Mouse (Mus musculus) intestine, embryonic 16.5 days (tissue): ENCODE results near the gene Gpc6. TPM values are rescaled to one million over a fixed set of nuclear protein-coding genes. Genes with fewer than 3 reads are reported as not detected.

Source experiments
- ATAC-seq: fragments of 200-750 bp; cut with Nextera tagmentation; 2 replicates; pipeline ENCODE4 v1.8.0; 2017; ENCODE audit warnings: moderate TSS enrichment, moderate library complexity
- H3K27ac ChIP-seq: fragments of 300-500 bp; sonication (generic); 2 replicates; pipeline ENCODE4 v1.5.1; 2014; ENCODE audit warnings: mild to moderate bottlenecking, low read length
- H3K27me3 ChIP-seq: fragments of 300-500 bp; sonication (generic); replicated peaks from 2 replicates; pipeline ENCODE4 v1.6.1; 2014; ENCODE audit warnings: low read length, control low read depth, mixed read lengths; ENCODE audit not compliant: control insufficient read depth, insufficient read depth
- H3K36me3 ChIP-seq: fragments of 300-500 bp; sonication (generic); 2 replicates; pipeline ENCODE4 v1.6.1; 2014; ENCODE audit warnings: low read length, control low read depth; ENCODE audit not compliant: control insufficient read depth, insufficient read depth
- H3K4me1 ChIP-seq: fragments of 300-500 bp; sonication (generic); 2 replicates; pipeline ENCODE4 v1.6.1; 2014; ENCODE audit warnings: low read length, control low read depth, mixed read lengths; ENCODE audit not compliant: control insufficient read depth, insufficient read depth
- H3K4me2 ChIP-seq: fragments of 300-500 bp; sonication (generic); 2 replicates; pipeline ENCODE4 v1.6.1; 2014; ENCODE audit warnings: low read depth, low read length, control low read depth
- H3K4me3 ChIP-seq: fragments of 300-500 bp; sonication (generic); 2 replicates; pipeline ENCODE4 v1.5.1; 2014; ENCODE audit warnings: mild to moderate bottlenecking, low read length
- H3K9ac ChIP-seq: fragments of 300-500 bp; sonication (generic); 2 replicates; pipeline ENCODE4 v1.6.1; 2014; ENCODE audit warnings: low read depth, low read length
- H3K9me3 ChIP-seq: fragments of 300-500 bp; sonication (generic); 2 replicates; pipeline ENCODE4 v1.6.1; 2016; ENCODE audit warnings: low read length, control low read depth; ENCODE audit not compliant: control insufficient read depth
- WGBS: fragments of 180-500 bp; shearing (Covaris S2); extraction: QIAGEN DNeasy Blood & Tissue Kit; methylation state at CpG from one replicate; pipeline ENCODE4 v1.1.7; 2014; 5-methylcytosine and 5-hydroxymethylcytosine counted together
- polyA plus RNA-seq: library from polyadenylated mRNA; unstranded; fragments of >200 nt; fragmentation: Nextera tagmentation; extraction: Ambion mirVana; gene quantifications from 2 replicates; pipeline ENCODE4 v1.2.1, GENCODE M21; 2015

Gene Gpc6
- polyA plus RNA-seq, 1 experiment from 2014 or later: 29.7 TPM

- H3K27me3 ChIP-seq: no peaks in the 10 kb centered on the region
- no peaks in the 10 kb centered on the region for H3K36me3 ChIP-seq
- WGBS: 65% methylated on average over 10 of the region's 10 CpGs
- H3K4me1 ChIP-seq: 0 out of 2 replicates have a peak, but pooled peaks cover 3% of the 10 kb centered on the region
- H3K4me3 ChIP-seq: no peak overlapping the region
- no peak overlapping the region for H3K4me2 ChIP-seq
- ATAC-seq: no peak
- no peak overlapping the region for H3K9ac ChIP-seq
- no peak overlapping the region for H3K27ac ChIP-seq
- H3K9me3 ChIP-seq: no peaks in the 10 kb centered on the region
Measured at GRCm38 (mm10) chr14:116979714-116980382, 54.7 kb downstream of the Gpc6 start.

DNA sequence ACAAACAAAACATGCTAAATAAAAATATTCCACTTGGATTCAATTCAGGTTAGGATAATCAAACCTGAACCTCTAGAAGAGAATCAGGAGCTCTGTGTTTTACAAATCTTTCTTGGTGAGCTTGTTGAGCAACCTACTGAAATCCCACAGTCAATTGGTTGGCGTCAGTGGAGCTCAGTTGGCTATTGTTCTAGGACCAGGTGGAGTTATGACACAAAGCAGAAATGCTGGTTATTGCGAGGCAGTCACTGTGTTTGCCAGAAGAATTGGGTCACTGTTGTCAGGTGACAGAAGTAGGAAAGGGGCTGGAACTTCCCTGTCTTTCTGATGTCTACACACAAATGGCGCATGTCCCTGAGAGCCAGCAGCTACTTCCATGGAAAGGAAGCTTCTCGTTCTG lies 56.6 kb downstream of the Gpc6 start:
- H3K27me3 ChIP-seq: no peaks in the 10 kb centered on the region
- 88% methylated on average over 4 of the region's 4 CpGs for WGBS

DNA sequence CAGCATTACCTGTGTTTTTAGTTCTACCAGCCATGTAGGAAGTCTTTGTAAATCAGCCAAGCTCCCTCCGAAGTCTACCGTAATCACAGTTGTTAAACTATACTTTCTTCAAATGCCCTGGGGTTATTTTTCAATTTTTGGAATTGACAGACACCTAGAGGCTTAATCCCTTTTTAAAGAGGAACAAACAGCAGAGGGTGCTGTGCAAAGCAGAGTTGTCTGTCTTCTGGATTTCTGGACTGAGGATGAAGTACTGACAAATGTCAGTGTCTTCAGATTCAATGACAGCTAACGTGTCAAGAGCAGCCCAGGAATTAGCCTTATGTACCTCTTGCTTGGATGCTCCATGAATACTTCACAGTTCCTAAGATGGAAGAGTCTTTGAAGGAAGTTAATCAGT lies 62.2 kb downstream of the Gpc6 start:
- Histone ChIP-seq H3K4me3 (no peak overlapping the region), H3K36me3 (0 out of 2 replicates have a peak, but pooled peaks cover 2% of the 10 kb centered on the region), H3K9me3 (no peaks in the 10 kb centered on the region), H3K27me3 (no peaks in the 10 kb centered on the region), H3K27ac (no peak overlapping the region), H3K4me1 (no peaks in the 10 kb centered on the region), H3K9ac (no peak overlapping the region), H3K4me2 (no peak overlapping the region)
- 93% methylated on average over 3 of the region's 3 CpGs for WGBS
- ATAC-seq: no peak

More for the DNA sequence above, 56.6 kb downstream of the Gpc6 start:
- Histone ChIP-seq H3K4me2 (no peak overlapping the region), H3K27ac (no peak overlapping the region), H3K9me3 (no peaks in the 10 kb centered on the region), H3K9ac (no peak overlapping the region), H3K36me3 (no peaks in the 10 kb centered on the region), H3K4me3 (no peak overlapping the region), H3K4me1 (0 out of 2 replicates have a peak, but pooled peaks cover 3% of the 10 kb centered on the region)
- no peak for ATAC-seq

- Histone ChIP-seq H3K4me1 (no peaks in the 10 kb centered on the region), H3K27me3 (no peaks in the 10 kb centered on the region), H3K36me3 (no peaks in the 10 kb centered on the region), H3K4me2 (no peak overlapping the region), H3K9me3 (no peaks in the 10 kb centered on the region), H3K27ac (no peak overlapping the region), H3K4me3 (no peak overlapping the region), H3K9ac (no peak overlapping the region)
- WGBS: 88% methylated on average over 1 of the region's 1 CpGs
- ATAC-seq: no peak
Measured at GRCm38 (mm10) chr14:117000376-117000775, 75.3 kb downstream of the Gpc6 start.

DNA sequence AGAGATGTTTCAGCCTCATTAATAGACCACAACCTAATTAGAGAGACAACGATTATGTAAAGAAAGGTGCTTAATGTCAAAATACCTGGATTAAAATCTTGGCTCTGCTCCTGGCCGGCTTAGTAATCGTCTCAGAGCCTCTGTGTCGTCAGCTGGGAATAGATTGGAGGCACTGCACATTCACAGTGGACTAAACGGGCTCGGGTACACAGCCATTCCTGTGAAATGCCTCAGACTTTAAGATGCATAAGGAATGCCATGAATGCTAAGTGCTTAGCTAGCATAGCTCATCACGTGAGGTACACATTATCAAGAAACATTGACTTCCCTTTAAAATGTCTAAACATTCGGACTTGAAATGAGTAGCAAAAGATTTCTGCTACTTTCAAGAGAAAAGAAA lies 77.2 kb downstream of the Gpc6 start:
- Histone ChIP-seq H3K4me3 (no peak overlapping the region), H3K4me1 (no peaks in the 10 kb centered on the region), H3K9ac (no peak overlapping the region), H3K27me3 (no peaks in the 10 kb centered on the region), H3K4me2 (no peak overlapping the region), H3K9me3 (no peaks in the 10 kb centered on the region), H3K27ac (no peak overlapping the region), H3K36me3 (no peaks in the 10 kb centered on the region)
- WGBS: 66% methylated on average over 8 of the region's 8 CpGs
- ATAC-seq: no peak

DNA sequence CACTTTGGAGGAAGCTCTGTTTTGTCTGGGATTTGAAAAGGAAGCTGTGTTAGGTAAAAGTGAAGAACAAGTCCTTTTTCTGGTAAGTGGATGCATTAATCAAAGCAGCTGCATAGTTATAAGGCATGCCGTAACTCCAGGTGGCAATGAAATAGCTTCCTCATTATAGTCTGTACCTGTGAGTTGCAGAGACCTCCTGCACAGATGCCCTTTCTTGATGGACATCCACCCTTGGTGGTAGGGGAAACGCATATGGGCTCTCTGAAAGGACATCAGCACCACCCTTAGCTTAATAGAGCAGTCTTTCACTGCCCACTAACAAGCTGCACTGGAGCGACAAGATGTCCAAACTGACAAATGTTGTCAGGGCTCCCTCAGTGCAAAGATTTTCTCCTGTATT lies 83.7 kb downstream of the Gpc6 start:
- Histone ChIP-seq H3K9ac (no peak overlapping the region), H3K4me3 (no peak overlapping the region), H3K27ac (no peak overlapping the region), H3K9me3 (no peaks in the 10 kb centered on the region), H3K27me3 (no peaks in the 10 kb centered on the region), H3K36me3 (no peaks in the 10 kb centered on the region), H3K4me2 (no peak overlapping the region), H3K4me1 (no peaks in the 10 kb centered on the region)
- 81% methylated on average over 3 of the region's 3 CpGs for WGBS
- ATAC-seq: no peak

- no peaks in the 10 kb centered on the region for H3K4me1 ChIP-seq
- no peaks in the 10 kb centered on the region for H3K36me3 ChIP-seq
- no peak overlapping the region for H3K27ac ChIP-seq
- no peaks in the 10 kb centered on the region for H3K27me3 ChIP-seq
- ATAC-seq: no peak
- H3K9ac ChIP-seq: no peak overlapping the region
- H3K4me2 ChIP-seq: no peak overlapping the region
- no peaks in the 10 kb centered on the region for H3K9me3 ChIP-seq
- H3K4me3 ChIP-seq: no peak overlapping the region
- 68% methylated on average over 1 of the region's 1 CpGs for WGBS
Measured at GRCm38 (mm10) chr14:117012969-117013368, 87.9 kb downstream of the Gpc6 start.

- WGBS: 68% methylated on average over 3 of the region's 3 CpGs
Measured at GRCm38 (mm10) chr14:117013554-117014117, 88.5 kb downstream of the Gpc6 start.

DNA sequence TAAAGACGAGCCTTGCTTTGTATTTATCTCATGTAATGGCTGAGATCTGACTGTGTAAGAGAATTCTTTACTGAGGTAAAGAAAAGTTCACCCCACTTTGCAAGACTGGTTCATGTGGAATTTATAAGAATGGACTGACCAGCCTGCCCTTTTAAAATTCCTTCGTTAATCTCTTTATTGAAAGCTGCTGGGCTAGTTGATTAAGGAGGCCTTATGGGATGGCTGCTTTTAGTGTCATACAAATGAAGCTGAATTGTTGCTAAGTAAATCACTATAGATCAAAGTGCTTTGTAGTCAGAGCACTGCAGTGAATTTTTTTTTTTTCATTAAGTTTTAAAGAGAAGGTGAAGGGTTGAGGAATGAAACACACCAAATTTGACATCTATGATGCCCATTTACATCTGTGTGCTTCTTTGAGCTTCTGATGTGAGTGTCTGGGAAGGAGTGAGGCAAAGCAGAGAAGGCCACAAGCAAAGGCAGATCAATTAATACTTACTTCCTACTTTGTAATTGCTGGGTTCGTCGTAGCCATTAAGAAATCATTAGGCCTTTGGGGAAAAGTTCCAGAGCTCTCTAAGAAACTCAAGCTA lies 90.3 kb downstream of the Gpc6 start:
- Histone ChIP-seq H3K27me3 (no peaks in the 10 kb centered on the region), H3K4me3 (no peak overlapping the region), H3K4me2 (no peak overlapping the region), H3K9me3 (no peaks in the 10 kb centered on the region), H3K4me1 (no peaks in the 10 kb centered on the region), H3K9ac (no peak overlapping the region), H3K27ac (no peak overlapping the region), H3K36me3 (no peaks in the 10 kb centered on the region)
- ATAC-seq: no peak
- 68% methylated on average over 4 of the region's 4 CpGs for WGBS

More at GRCm38 (mm10) chr14:117013554-117014117, 88.5 kb downstream of the Gpc6 start:
- H3K4me3 ChIP-seq: no peak overlapping the region
- H3K27ac ChIP-seq: no peak overlapping the region
- no peak overlapping the region for H3K4me2 ChIP-seq
- ATAC-seq: no peak
- no peaks in the 10 kb centered on the region for H3K9me3 ChIP-seq
- no peak overlapping the region for H3K9ac ChIP-seq
- no peaks in the 10 kb centered on the region for H3K27me3 ChIP-seq
- no peaks in the 10 kb centered on the region for H3K4me1 ChIP-seq
- no peaks in the 10 kb centered on the region for H3K36me3 ChIP-seq
